Mouse (Mus musculus): Measurements from ENCODE around the gene Gm884. TPM values are rescaled to one million over a fixed set of nuclear protein-coding genes. Genes with fewer than 3 reads are reported as not detected.

Gene Gm884
- polyA plus RNA-seq, 1 experiment from 2014 or later, result not detected

DNA sequence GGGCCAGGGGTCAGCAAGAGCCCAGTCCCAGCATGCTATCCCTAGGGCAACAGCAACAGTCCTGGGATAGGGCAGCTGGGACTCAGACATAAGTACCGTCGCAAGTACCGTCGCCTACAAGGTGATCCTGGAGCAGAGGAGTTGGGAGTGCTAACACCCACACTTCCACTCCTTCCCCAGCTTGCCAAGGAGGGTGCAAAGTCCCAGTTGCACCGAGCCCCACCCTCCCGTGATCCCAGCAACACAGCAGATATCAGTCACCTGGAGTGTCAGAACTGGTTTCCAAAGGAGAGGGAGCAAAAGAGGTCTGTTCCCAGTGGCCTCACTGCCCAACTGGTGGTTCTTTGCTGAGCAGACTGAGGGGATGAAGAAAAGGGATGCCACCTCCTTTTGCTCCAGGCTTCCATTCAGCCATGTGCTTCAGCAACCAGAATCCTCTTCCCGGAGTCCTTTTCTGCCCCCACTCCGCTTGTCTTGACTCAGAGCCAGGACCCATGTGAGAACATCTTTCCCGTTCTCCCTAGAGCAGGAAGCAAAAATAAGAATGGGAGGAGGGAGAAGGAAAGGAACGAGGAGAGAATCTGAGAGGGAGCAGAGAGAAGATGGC, 32.5 kb upstream of the Gm884 start:
- DNase-seq (ENCODE audit: low spot score) (no peak), ATAC-seq (replicated peaks; ENCODE audit: low FRiP score) (no peak)
- H3K27me3 ChIP-seq (ENCODE audit: control insufficient read depth, insufficient read depth, low read length), result peaks cover 52% of the 10 kb centered on the region

DNA sequence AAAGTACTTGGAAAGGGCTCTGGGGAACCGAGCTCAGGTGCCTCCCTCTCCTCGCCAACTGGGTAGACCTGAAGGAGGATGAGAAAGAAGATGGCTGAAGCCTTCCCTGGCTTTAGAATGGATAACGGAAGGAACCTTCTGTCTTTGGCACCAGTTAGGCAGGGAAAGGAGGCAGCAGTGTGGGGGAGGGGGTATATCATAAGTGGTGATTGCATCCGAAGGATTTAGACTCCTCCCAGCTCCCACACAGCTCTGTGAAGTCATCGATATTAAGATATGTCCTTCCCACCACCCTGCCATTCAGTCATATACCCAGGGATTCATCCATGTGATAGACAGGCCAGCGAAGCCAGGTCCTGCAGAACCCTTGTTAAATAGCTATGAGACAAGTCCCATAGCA, 30.5 kb upstream of the Gm884 start:
- 79% methylated on average over 6 of the region's 6 CpGs for WGBS

More for the DNA sequence above, 32.5 kb upstream of the Gm884 start:
- no peak overlapping the region for H3K27ac ChIP-seq (ENCODE audit: low read depth, low read length)
- H3K4me1 ChIP-seq (replicated peaks; ENCODE audit: control insufficient read depth, insufficient read depth, low read length), result peaks cover 8% of the 10 kb centered on the region; the same call in 1 of the 2 replicates
- 79% methylated on average over 10 of the region's 10 CpGs for WGBS
- H3K9ac ChIP-seq (ENCODE audit: low read length), result no peak overlapping the region
- H3K4me2 ChIP-seq (ENCODE audit: low read depth, low read length, severe bottlenecking), result no peak overlapping the region
- H3K36me3 ChIP-seq (ENCODE audit: control insufficient read depth, insufficient read depth, low read length), result no peaks in the 10 kb centered on the region
- no peak overlapping the region for H3K4me3 ChIP-seq (ENCODE audit: low read depth, low read length)
- no peaks in the 10 kb centered on the region for H3K9me3 ChIP-seq (ENCODE audit: control insufficient read depth, low read length)

DNA sequence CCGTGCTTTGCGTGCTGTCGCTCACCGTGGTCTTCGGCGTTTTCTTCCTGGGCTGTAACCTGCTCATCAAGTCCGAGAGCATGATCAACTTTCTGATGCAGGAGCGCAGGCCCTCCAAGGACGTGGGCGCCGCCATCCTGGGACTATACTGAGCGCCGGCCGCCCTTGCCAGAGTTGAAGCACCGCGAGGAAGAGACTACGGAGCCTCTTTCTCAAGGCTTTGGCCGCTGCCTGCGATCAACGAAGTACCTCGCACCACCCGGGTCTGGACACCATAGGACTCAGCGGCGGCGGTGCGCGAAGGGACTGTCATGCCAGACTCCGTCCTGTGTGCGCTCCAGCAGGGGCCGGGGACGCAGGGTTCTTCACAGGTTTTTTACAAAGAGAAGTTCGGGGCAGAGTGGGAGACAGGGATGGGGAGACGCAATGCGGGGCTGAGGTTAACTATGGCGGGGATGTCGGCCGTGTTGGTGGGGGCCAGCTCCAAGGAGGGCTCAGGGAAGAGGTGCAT, 29.1 kb upstream of the Gm884 start:
- peaks cover 66% of the 10 kb centered on the region for H3K27me3 ChIP-seq (ENCODE audit: control insufficient read depth, insufficient read depth, low read length)
- no peaks in the 10 kb centered on the region for H3K9me3 ChIP-seq (ENCODE audit: control insufficient read depth, low read length)
- DNase-seq (ENCODE audit: low spot score) (peak; percentile 66), ATAC-seq (replicated peaks; ENCODE audit: low FRiP score) (no peak)
- H3K4me3 ChIP-seq (ENCODE audit: low read depth, low read length), result peak overlapping the region; percentile 19
- H3K9ac ChIP-seq (ENCODE audit: low read length), result no peak overlapping the region
- peaks cover 8% of the 10 kb centered on the region; the same call in 1 of the 2 replicates for H3K4me1 ChIP-seq (replicated peaks; ENCODE audit: control insufficient read depth, insufficient read depth, low read length)
- H3K4me2 ChIP-seq (ENCODE audit: low read depth, low read length, severe bottlenecking), result peak overlapping the region; percentile 43
- no peaks in the 10 kb centered on the region for H3K36me3 ChIP-seq (ENCODE audit: control insufficient read depth, insufficient read depth, low read length)
- H3K27ac ChIP-seq (ENCODE audit: low read depth, low read length), result no peak overlapping the region
- WGBS, result 3% methylated on average over 37 of the region's 37 CpGs

More for the DNA sequence above, 30.5 kb upstream of the Gm884 start:
- H3K27ac ChIP-seq (ENCODE audit: low read depth, low read length), result no peak overlapping the region
- ATAC-seq (replicated peaks; ENCODE audit: low FRiP score) (no peak), DNase-seq (ENCODE audit: low spot score) (no peak)
- peaks cover 8% of the 10 kb centered on the region; the same call in 1 of the 2 replicates for H3K4me1 ChIP-seq (replicated peaks; ENCODE audit: control insufficient read depth, insufficient read depth, low read length)
- no peak overlapping the region for H3K9ac ChIP-seq (ENCODE audit: low read length)
- no peak overlapping the region for H3K4me2 ChIP-seq (ENCODE audit: low read depth, low read length, severe bottlenecking)
- no peaks in the 10 kb centered on the region for H3K36me3 ChIP-seq (ENCODE audit: control insufficient read depth, insufficient read depth, low read length)
- peaks cover 66% of the 10 kb centered on the region for H3K27me3 ChIP-seq (ENCODE audit: control insufficient read depth, insufficient read depth, low read length)
- no peaks in the 10 kb centered on the region for H3K9me3 ChIP-seq (ENCODE audit: control insufficient read depth, low read length)
- H3K4me3 ChIP-seq (ENCODE audit: low read depth, low read length), result no peak overlapping the region

DNA sequence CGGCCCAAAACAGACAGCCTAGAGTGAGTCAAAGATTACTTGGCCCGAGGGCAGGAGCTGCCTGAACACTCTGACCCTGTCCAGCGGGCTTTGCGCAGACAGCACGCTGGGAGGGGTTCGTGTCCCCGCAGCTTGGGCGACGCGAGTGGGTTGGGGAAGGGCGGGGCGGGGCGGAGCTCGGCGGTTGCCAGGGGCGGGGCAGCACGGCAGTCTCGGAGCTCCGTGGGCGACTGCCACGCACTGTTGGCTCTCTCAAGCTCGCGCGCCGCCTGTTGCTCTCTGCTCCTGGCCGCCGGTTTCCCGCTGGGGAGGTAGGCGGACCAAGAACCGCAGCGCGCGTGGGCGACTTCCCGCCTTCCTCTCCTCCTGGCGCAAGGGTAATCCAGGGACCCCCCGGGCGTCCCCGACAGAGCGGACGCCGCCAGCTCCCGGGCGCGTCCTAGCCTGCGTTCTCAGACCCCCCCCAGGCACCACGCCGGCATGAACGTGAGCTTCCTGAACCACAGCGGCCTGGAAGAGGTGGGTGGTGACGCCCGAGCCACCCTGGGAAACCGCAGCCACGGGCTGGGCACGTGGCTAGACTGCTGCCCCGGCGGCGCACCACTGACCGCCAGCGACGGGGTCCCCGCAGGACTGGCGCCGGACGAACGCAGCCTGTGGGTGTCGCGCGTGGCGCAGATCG, 28.5 kb upstream of the Gm884 start, which contains the start of gene Rprml:
Gene Rprml (plus strand): TSS at position 270 of the 682 bp plus-strand sequence.
- peaks cover 62% of the 10 kb centered on the region for H3K27me3 ChIP-seq (ENCODE audit: control insufficient read depth, insufficient read depth, low read length)
- ATAC-seq (replicated peaks; ENCODE audit: low FRiP score) (no peak), DNase-seq (ENCODE audit: low spot score) (peak; percentile 60)
- no peak within 1 kb of the TSS for H3K9ac ChIP-seq (ENCODE audit: low read length)
- peak within 1 kb of the TSS; percentile 19 for H3K4me3 ChIP-seq (ENCODE audit: low read depth, low read length)
- H3K27ac ChIP-seq (ENCODE audit: low read depth, low read length), result no peak within 1 kb of the TSS
- 2% methylated on average over 70 of the region's 71 CpGs for WGBS
- peak within 1 kb of the TSS; percentile 43 for H3K4me2 ChIP-seq (ENCODE audit: low read depth, low read length, severe bottlenecking)
- no peaks in the 10 kb centered on the region for H3K36me3 ChIP-seq (ENCODE audit: control insufficient read depth, insufficient read depth, low read length)
- H3K9me3 ChIP-seq (ENCODE audit: control insufficient read depth, low read length), result no peaks in the 10 kb centered on the region
- peaks cover 8% of the 10 kb centered on the region; the same call in 1 of the 2 replicates for H3K4me1 ChIP-seq (replicated peaks; ENCODE audit: control insufficient read depth, insufficient read depth, low read length)

DNA sequence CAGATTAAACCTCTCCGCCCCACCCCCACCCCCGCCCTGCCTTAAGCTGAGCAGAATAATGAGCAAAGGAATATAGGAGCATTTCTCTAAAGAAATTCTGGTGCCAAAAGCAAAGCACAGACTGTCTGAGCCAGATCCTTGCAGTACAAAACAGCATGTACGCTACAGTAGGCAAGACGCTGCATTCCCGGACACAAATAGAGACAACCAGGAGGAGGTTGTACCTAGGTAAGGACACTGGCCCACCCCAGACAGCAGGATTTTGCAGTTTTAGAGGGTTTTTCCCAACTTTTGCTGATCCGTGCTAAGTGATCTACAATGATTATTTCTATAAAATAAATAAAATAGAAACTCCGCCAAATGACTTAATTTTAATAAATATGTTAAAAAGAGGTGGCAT, 27.7 kb upstream of the Gm884 start:
- no peaks in the 10 kb centered on the region for H3K9me3 ChIP-seq (ENCODE audit: control insufficient read depth, low read length)
- H3K27me3 ChIP-seq (ENCODE audit: control insufficient read depth, insufficient read depth, low read length), result peaks cover 62% of the 10 kb centered on the region
- no peaks in the 10 kb centered on the region for H3K36me3 ChIP-seq (ENCODE audit: control insufficient read depth, insufficient read depth, low read length)
- H3K4me2 ChIP-seq (ENCODE audit: low read depth, low read length, severe bottlenecking), result no peak overlapping the region
- peaks cover 8% of the 10 kb centered on the region; the same call in 1 of the 2 replicates for H3K4me1 ChIP-seq (replicated peaks; ENCODE audit: control insufficient read depth, insufficient read depth, low read length)
- no peak overlapping the region for H3K27ac ChIP-seq (ENCODE audit: low read depth, low read length)
- H3K9ac ChIP-seq (ENCODE audit: low read length), result no peak overlapping the region
- ATAC-seq (replicated peaks; ENCODE audit: low FRiP score) (no peak), DNase-seq (ENCODE audit: low spot score) (no peak)
- WGBS, result 20% methylated on average over 7 of the region's 7 CpGs
- no peak overlapping the region for H3K4me3 ChIP-seq (ENCODE audit: low read depth, low read length)

DNA sequence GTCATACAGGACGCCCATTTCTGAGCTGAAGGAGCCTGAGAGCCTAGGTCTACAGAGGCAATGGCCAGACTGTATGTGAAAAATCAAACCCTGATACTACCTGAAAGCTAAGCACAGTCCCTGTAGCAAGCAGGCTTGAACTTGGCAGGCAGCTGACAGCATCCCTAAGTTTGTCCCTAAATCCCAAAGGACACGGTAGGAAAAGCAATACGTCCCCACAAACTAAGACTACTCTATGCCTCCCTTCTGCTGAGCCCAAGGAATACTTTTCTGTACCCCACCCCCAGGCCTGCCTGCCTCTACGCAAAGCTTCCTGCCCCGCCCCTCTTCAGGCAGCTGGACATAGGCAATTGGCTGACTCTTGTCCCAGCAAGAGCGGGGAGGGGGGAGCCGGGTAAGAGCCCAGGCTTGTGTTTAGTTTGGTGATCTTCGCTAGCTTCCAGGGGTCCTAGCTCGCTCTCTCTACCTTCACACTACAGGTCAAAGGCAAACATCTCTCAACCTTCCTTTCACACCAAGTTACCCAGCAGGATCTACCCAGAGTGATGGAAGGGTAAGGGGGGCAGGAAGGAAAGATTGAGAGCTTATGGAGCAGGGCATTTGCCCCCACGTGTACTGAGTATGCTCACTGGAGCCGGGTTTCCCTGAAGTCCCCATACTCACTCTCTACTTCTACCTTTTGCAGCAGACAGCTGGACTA, 27.1 kb upstream of the Gm884 start:
- DNase-seq (ENCODE audit: low spot score), result peak; percentile 48
- no peak overlapping the region for H3K9ac ChIP-seq (ENCODE audit: low read length)

DNA sequence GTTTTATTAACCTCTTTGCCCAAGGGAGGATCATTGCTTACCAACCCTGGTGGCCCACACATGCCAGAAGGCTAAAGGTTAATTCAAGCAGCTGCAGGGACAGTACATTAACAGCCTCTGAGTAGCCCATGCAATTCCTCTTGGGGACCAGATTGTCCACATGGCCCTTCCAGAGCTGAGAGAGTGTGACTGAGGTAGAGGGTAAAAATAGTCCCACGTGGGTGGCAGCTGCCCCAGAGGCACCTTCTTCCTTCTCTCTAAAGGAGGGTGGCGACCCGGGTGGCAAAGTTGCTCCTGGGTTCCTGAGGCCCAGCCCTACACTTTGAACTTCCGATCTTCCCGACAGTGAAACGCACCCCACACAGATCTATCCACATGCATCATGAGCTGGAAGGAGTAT, 25.4 kb upstream of the Gm884 start:
- 80% methylated on average over 6 of the region's 6 CpGs for WGBS
- no peak overlapping the region for H3K27ac ChIP-seq (ENCODE audit: low read depth, low read length)
- H3K4me3 ChIP-seq (ENCODE audit: low read depth, low read length), result no peak overlapping the region
- H3K9me3 ChIP-seq (ENCODE audit: control insufficient read depth, low read length), result no peaks in the 10 kb centered on the region
- no peak overlapping the region for H3K4me2 ChIP-seq (ENCODE audit: low read depth, low read length, severe bottlenecking)
- H3K27me3 ChIP-seq (ENCODE audit: control insufficient read depth, insufficient read depth, low read length), result peaks cover 44% of the 10 kb centered on the region
- no peaks in the 10 kb centered on the region for H3K36me3 ChIP-seq (ENCODE audit: control insufficient read depth, insufficient read depth, low read length)
- peaks cover 8% of the 10 kb centered on the region; the same call in 1 of the 2 replicates for H3K4me1 ChIP-seq (replicated peaks; ENCODE audit: control insufficient read depth, insufficient read depth, low read length)
- ATAC-seq (replicated peaks; ENCODE audit: low FRiP score) (no peak), DNase-seq (ENCODE audit: low spot score) (peak; percentile 40)
- no peak overlapping the region for H3K9ac ChIP-seq (ENCODE audit: low read length)

More for the DNA sequence above, 27.1 kb upstream of the Gm884 start:
- ATAC-seq (replicated peaks; ENCODE audit: low FRiP score), result no peak
- no peak overlapping the region for H3K4me3 ChIP-seq (ENCODE audit: low read depth, low read length)
- peaks cover 59% of the 10 kb centered on the region for H3K27me3 ChIP-seq (ENCODE audit: control insufficient read depth, insufficient read depth, low read length)
- H3K36me3 ChIP-seq (ENCODE audit: control insufficient read depth, insufficient read depth, low read length), result no peaks in the 10 kb centered on the region
- no peaks in the 10 kb centered on the region for H3K9me3 ChIP-seq (ENCODE audit: control insufficient read depth, low read length)
- no peak overlapping the region for H3K27ac ChIP-seq (ENCODE audit: low read depth, low read length)
- H3K4me1 ChIP-seq (replicated peaks; ENCODE audit: control insufficient read depth, insufficient read depth, low read length), result peaks cover 8% of the 10 kb centered on the region; the same call in 1 of the 2 replicates
- H3K4me2 ChIP-seq (ENCODE audit: low read depth, low read length, severe bottlenecking), result no peak overlapping the region
- WGBS, result 7% methylated on average over 11 of the region's 11 CpGs

DNA sequence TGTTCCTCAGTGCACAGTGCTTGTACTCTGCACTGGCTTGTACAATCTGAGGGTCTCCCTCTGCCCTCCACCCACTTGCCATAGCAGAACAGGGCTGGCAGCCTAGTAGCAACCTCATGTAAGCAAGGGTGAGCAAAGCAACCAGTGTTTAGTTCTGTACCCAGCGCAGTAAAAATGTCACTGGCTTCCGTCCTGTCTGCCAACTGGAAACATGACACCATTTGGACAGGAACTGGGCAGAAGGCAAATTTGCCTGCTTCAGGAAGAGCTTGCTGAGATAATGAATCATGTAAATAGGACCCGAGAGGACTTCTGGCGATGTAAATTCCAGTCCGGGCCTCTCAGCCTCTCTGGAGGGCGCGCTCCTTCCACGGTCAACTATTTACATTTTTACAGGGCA, 24.8 kb upstream of the Gm884 start:
- WGBS, result 88% methylated on average over 8 of the region's 8 CpGs

More for the DNA sequence above, 24.8 kb upstream of the Gm884 start:
- Histone ChIP-seq H3K36me3 (ENCODE audit: control insufficient read depth, insufficient read depth, low read length) (no peaks in the 10 kb centered on the region), H3K9ac (ENCODE audit: low read length) (no peak overlapping the region), H3K9me3 (ENCODE audit: control insufficient read depth, low read length) (no peaks in the 10 kb centered on the region), H3K27ac (ENCODE audit: low read depth, low read length) (no peak overlapping the region), H3K4me3 (ENCODE audit: low read depth, low read length) (no peak overlapping the region), H3K4me1 (replicated peaks; ENCODE audit: control insufficient read depth, insufficient read depth, low read length) (peaks cover 8% of the 10 kb centered on the region; the same call in 1 of the 2 replicates), H3K4me2 (ENCODE audit: low read depth, low read length, severe bottlenecking) (no peak overlapping the region), H3K27me3 (ENCODE audit: control insufficient read depth, insufficient read depth, low read length) (peaks cover 38% of the 10 kb centered on the region)
- ATAC-seq (replicated peaks; ENCODE audit: low FRiP score), result no peak
- peak; percentile 26 for DNase-seq (ENCODE audit: low spot score)
